Comparison of ENCODE assay signal across 32 mouse cellular contexts in genomic region chr19:3825044-3825443, GRCm38 (mm10).
"Had no signal": no experiment of that assay in that cellular context is flagged by ENCODE, and none has a peak within 500 bp of the region (broad histone marks: within the 10 kb centered on the region; RNA-seq: fewer than 3 reads in every experiment).

No protein-coding gene starts in this region.

- ATAC-seq: hindbrain, embryonic 16.5 days; hindbrain, postnatal 0 days had no signal

- H3K4me2 ChIP-seq: heart, embryonic 11.5 days; heart, embryonic 12.5 days; heart, embryonic 13.5 days; heart, embryonic 15.5 days; hindbrain, embryonic 12.5 days; hindbrain, embryonic 13.5 days; hindbrain, embryonic 14.5 days; hindbrain, embryonic 15.5 days; kidney, embryonic 15.5 days had no signal

- H3K9me3 ChIP-seq: heart, embryonic 10.5 days; heart, embryonic 12.5 days; heart, embryonic 13.5 days; heart, embryonic 15.5 days; hindbrain, embryonic 10.5 days; hindbrain, embryonic 12.5 days; hindbrain, embryonic 13.5 days; hindbrain, embryonic 15.5 days; kidney, embryonic 15.5 days had no signal

- H3K27ac ChIP-seq: heart, adult 2 months; heart, embryonic 10.5 days; heart, embryonic 13.5 days; heart, embryonic 15.5 days; hindbrain, embryonic 10.5 days; hindbrain, embryonic 12.5 days; hindbrain, embryonic 13.5 days; hindbrain, embryonic 14.5 days; hindbrain, embryonic 15.5 days; hindbrain, postnatal 0 days; kidney, embryonic 15.5 days; kidney, postnatal 0 days; layer of hippocampus, adult 2 months; left cerebral cortex, adult 2 months had no signal

- DNase-seq: heart, adult 18-20 months; heart, adult 2 months; heart, postnatal 10 days; heart, postnatal 14 days; heart, postnatal 36 days; heart, postnatal 4 days; kidney, adult 11 months; kidney, adult 18-20 months; kidney, adult 2 months; kidney, adult 8-10 months; kidney, adult 9 months; kidney, postnatal 10 days; kidney, postnatal 14 days; kidney, postnatal 36 days; kidney, postnatal 4 days; layer of hippocampus, postnatal 36 days had no signal

- H3K9ac ChIP-seq: heart, embryonic 12.5 days; heart, embryonic 13.5 days; heart, embryonic 15.5 days; hindbrain, embryonic 12.5 days; hindbrain, embryonic 13.5 days; hindbrain, embryonic 14.5 days; hindbrain, embryonic 15.5 days; kidney, embryonic 15.5 days had no signal

- H3K4me1 ChIP-seq: hindbrain, embryonic 10.5 days; hindbrain, embryonic 12.5 days; hindbrain, embryonic 13.5 days; hindbrain, embryonic 15.5 days had no signal

- H3K36me3 ChIP-seq: heart, embryonic 10.5 days; heart, embryonic 12.5 days; heart, embryonic 13.5 days; heart, embryonic 15.5 days; hindbrain, embryonic 10.5 days; hindbrain, embryonic 12.5 days; hindbrain, embryonic 13.5 days; hindbrain, embryonic 15.5 days; kidney, embryonic 15.5 days had no signal

- H3K27me3 ChIP-seq: heart, embryonic 12.5 days; heart, embryonic 13.5 days; heart, embryonic 15.5 days; hindbrain, embryonic 12.5 days; hindbrain, embryonic 13.5 days; hindbrain, embryonic 15.5 days; kidney, embryonic 15.5 days had no signal

- H3K4me3 ChIP-seq: heart, adult 2 months; heart, embryonic 10.5 days; heart, embryonic 12.5 days; heart, embryonic 13.5 days; heart, embryonic 15.5 days; hindbrain, embryonic 10.5 days; hindbrain, embryonic 12.5 days; hindbrain, embryonic 13.5 days; hindbrain, embryonic 15.5 days; kidney, embryonic 15.5 days; layer of hippocampus, adult 2 months; left cerebral cortex, adult 2 months had no signal
